Mouse (Mus musculus) bone marrow macrophage, adult 2 months (primary cell): Measurements from ENCODE around the gene Tacc2.
"Not testable (repeated sequence)": the region's sequence is repeated elsewhere in the genome, so short reads cannot be mapped to it uniquely, and the experiment has no call there.

Experiments used
- CTCF ChIP-seq: IDR thresholded peaks from 2 replicates; pipeline ENCODE4 v1.5.1; 2012; ENCODE audit warnings: low read depth, mild to moderate bottlenecking, low read length, moderate library complexity
- POLR2A ChIP-seq: IDR thresholded peaks from 2 replicates; pipeline ENCODE4 v1.6.1; 2012; ENCODE audit warnings: mild to moderate bottlenecking, low read depth, low read length, borderline replicate concordance

DNA sequence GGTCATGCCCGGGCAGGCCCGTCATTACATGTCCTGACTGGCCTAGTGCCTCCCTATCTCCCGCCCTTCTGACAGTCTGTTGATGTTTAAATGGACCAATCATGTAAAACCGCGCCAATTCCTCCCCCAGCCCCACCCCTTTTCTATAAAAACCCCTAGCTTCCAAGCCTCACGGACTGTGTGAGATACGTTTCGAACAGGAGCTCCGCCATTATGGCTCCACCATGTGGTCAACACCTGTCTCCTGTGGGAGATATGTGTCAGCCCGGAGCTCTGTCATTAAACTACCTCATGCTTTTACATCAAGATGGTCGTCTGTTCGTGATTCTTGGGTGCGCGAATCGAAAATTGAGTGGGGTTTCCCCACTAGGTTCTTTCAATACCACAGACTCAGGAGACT is 46.1 kb upstream of the Tacc2 start:
- TF ChIP-seq CTCF, POLR2A: not testable (repeated sequence)
